Mouse (Mus musculus) brain, adult 2 months (tissue): ENCODE results near the gene Rin2.
A peak's percentile ranks its signal among the peaks of the same experiment; 100 is the strongest.
"Not testable (repeated sequence)": the region's sequence is repeated elsewhere in the genome, so short reads cannot be mapped to it uniquely, and the experiment has no call there.

Experiments used
- DNase-seq: peaks from one replicate; pipeline ENCODE4 v3.0.0; 2011; ENCODE audit warnings: low read depth, low spot score

Gene Rin2

DNA sequence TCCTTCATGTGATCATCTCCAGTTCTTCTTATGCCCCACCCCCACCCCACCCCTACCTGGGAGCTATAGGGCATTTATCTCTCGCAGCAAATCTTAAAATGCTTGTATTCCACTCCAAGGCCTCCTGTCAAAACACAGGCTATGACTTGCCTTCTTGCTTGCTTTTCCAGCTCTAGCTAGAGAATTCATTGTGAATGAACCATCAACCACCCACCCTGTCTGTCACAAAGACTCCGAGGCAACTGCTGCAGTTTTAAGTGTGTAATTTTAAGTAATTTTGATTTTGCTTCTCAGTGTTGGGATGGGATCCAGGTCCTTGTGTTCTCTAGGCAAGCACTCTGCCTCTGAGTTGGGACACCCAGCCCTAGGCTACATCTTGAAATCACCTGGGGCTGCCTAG, 215.6 kb downstream of the Rin2 start:
- DNase-seq: peak; percentile 60

DNA sequence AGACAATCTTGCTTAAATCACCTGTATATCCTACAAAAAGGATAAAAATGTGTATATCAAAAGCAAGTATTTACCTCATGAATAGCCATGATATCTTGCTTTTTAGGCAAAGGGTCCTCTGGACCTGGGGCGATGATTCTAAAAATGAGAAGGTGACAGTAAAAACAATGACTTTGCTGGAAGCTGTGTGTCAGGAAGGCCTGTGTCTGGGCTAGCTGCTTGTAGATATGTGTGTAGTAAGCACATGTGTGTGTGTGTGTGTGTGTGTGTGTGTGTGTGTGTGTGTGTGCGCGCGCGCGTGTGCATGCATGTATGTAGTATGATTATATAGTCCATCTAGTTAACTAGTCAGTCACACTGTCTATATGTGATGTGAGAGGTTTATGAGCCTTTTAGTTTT, 218.7 kb downstream of the Rin2 start:
- DNase-seq: no peak

DNA sequence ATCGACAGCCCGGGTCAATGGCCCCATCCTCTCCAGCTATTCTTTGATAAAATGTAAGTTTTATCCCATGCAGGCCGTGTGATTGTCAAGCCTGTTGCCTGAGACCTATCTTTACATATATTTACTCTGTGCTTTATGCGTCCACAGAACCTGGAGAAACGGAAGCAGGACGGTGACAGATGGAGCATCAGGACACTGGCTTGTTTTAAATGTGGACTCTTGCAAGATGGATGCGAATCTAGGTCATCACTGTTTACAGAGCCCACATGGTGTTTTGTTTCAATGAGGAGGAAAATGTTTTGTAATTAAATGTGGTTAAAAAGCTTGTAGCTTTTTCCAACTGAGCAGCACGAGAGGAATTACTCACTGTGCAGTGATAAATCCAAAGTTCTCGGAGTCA, 223.1 kb downstream of the Rin2 start:
- DNase-seq: peak; percentile 95

DNA sequence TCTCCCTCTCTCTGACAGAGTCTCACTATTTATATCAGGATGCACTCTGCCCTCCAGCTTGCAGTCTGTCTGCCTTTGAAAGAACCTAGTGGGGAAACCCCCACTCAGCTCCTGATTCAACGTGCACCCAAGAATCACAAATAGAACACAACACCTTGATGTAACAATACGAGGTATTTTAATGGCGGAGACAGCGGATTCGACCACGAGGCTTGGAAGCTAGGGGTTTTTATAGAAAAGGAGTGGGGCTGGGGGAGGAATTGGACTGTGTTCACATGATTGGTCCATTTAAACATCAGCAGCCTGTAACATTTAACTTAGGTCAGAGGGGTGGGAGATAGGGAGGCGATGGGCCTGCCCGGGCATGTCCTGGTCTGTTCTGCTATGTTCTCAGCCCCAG, 225.3 kb downstream of the Rin2 start:
- not testable (repeated sequence) for DNase-seq

DNA sequence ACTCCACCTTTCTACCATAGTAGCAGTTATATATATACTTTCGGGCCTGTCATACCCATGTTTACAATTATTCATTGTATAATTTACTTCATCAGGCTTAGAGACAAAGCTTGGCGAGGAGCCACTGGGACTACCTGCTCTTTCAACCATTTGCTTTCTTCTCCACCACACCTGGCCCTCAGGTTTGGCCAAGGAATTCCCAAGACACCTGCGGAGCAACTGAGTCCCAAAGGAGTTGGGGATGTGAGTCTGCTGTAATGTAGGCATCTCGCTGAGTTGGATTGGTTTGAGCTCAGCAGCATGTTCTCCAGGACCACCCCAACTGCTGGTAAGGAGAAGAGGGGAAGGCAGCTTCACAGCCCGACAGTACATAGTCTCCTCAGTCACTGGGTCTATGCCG, 226.8 kb downstream of the Rin2 start, which contains the start of gene Naa20:
Gene Naa20, plus strand, starts transcription at position 239 of the 400 bp plus-strand sequence.
- no peak for DNase-seq

DNA sequence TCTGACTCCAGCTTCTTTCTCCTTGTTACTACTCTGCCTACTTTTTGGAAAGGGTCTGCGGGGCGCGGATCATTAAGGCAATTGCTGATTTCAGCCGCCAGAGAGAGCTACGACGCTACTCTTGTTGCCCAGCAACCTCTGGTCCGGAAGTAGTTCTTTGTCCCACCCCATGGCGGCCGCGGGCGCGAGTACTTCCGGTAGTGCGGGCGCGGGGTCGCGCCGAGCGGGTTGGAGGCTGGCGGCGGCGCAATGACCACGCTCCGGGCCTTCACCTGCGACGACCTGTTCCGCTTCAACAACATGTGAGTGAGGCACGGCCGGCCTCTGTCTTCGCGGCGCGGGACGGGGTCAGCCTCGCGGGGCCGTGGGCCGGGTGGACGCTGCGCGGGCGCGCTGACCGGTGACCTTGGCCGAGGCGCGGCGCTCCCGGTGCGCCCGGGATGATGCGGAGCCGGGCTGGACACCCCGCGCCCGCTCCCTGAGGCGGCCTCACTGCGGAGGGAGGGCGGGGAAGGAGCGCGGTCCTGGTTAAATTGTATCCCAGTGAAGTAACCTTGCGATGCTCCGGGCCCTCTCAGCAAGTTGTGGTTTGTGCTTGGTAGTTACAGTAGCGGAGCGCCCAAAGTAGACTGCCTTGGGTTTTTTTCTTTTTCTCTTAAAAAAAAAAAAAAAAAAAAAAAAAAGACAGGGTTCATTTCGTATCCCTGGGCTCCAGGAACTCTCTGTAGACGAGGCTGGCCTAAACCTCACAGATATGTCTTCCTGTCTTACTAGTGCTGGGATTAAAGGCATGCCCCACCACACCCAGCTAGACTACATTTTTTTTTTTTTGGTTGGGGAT, 228.3 kb downstream of the Rin2 start:
- DNase-seq: peak; percentile 96

DNA sequence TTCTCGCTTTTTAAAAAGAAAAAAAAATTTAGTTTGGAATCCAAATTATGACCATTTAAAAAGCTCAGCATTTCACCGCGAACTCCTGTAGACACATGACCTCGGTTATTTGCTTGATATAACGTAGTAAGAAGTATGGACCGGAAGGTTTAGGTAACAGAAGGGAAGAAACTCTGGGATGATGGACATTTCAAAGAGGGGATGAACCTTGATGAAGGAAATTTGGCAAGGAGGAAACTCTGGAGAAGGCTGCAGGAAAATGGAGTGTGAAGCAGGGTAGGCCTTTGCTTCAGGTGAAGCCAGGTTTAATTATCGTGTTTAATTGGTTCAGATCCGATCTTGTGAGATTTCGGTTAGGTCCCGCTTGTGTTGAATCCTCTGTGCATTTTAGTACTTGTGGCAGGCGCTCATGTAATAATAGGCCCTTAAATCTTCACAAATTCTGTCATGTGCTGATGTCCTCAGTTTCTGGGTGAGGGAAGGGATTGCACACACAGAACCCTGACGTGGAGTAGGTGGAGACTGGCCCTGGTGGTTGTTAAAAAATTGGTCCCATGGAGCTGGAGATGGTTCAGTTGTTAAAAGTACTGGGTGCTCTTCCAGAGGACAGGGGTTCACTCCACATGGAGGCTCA, 229.1 kb downstream of the Rin2 start:
- DNase-seq: no peak

DNA sequence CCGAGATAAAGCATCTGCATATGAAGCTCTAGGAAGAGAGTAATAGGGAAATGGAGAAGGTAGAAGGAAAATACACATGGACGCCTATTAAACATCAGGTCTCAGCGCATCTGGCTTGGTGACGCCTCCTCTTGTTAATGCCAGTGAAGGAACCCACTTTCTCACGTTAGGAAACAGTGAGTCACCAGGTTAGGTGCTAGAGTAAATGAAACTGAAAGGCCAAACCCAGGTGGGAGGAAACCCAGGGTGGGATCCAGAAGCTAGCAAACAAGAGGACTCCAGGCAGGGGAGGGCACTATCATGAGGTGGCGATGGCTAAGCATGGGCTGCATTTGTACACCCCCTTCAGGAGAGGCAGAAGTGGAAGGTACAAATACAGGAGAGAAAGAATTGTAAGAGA, 230.1 kb downstream of the Rin2 start:
- peak; percentile 25 for DNase-seq

DNA sequence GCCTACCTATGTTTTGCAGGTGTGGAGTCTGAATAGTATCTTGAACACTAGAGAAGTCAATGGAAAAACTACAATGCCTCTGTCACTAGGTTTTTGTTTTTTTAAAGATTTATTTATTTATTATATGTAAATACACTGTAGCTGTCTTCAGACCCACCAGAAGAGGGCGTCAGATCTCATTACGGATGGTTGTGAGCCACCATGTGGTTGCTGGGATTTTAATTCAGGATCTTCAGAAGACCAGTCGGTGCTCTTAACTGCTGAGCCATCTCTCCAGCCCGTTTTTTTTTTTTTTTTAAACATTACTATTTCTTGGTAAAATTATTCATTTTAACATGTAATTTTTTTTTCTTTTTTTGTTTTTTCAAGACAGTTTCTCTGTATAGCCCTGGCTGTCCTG, 230.9 kb downstream of the Rin2 start:
- DNase-seq: not testable (repeated sequence)

DNA sequence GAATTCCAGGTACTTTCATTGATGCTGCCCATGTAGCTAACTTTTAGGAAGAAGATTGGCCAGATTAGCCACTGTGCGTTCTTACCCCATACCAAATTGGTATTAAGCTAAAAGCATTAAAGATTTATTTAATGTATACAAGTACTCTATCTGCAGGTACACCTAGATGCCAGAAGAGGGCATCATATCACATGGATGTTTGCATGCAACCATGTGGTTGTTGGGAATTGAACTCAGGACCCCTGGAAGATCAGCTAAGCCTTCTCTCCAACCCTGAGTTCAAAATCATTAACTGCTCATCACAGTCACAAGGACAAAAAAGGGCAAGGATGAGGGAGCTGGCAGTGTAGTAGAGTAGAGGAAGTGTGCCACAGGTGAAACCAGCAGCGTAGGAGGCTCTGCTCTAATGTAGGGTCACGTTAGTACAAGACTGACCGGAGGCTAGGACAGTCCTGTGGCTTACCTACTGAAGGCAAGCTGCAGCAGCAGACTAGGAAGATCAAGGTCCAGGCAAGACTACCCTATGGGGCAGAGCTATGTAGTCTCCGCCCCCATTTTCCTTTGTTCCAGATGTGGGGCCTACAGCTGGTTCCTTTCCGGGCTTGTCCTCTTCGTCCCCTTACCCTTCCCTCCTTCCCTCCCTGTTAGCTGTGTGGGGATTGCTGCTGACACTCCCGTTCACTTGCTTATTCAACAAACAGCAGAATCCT, 246.1 kb downstream of the Rin2 start:
- DNase-seq: no peak

DNA sequence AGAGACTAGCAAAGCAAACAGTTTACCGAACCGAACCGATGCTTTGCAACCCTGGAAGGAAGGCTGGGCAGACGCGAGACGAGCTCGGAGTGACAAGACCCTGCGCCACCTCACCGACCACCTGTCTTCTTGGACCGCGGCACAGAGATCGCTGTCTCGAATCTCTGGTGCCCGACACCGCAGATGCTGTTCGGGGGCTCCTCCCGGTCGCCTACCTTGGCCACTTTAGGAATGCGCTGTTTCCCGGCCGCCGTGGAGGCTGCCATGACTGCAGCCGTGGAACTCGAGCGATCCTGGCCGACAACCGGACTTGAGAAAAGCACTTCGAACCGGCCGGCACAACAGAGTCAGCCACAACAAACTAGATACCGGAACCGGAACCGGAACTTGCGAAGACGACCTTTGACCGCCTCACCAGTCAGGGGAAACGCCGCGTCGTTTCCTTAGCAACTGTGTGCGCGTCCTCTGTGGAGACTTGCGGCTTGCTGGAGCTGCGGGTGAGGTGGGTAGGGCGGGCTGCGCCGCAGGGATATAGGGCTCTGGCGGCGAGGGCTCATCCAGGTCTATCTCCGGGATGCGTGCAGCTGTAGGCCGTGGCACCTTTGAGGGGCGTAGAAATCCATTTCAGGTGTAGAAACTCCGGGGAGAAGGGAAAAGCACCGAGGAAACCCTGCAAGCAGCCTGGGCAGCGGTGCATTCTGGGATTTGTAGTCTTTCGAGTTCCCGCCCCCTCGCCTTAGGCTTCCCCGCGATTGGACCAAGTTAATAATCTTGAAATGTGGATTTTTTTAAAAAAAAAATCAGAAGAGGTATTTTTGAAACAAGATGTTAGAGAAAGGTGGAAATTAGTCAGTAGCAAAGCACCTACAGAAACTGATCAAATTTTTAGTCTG, 259.6 kb downstream of the Rin2 start, which contains the start of the genes Cfap61 and Crnkl1:
Gene Cfap61, plus strand, starts transcription at position 446 of the 893 bp plus-strand sequence.
Gene Crnkl1, minus strand, starts transcription at position 676 of the 893 bp plus-strand sequence.
- DNase-seq: peak; percentile 98

DNA sequence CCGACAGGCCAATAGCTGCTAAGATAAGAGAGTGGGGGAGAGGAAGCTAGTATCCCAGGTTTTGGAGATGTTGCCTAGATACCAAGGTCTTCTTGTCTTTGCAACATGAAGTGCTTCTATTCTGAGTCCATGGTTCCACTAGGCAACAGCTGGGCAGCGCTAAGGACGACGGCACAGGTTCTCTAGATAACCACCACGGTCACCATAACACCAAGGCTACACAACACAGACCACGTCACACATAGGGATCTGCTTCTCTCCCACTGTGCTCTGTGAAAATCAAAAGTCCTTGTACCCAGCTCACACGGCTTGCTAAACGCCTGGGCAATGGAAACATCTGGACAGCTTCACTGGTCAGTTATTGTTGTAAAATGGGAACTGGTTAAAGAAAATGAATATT, 262.0 kb downstream of the Rin2 start:
- no peak for DNase-seq
